Mouse (Mus musculus) stomach, postnatal 0 days (tissue): Measurements from ENCODE around the gene Opn1sw. TPM values are rescaled to one million over a fixed set of nuclear protein-coding genes. Genes with fewer than 3 reads are reported as not detected.

Experiments used
- ATAC-seq: fragments of 200-750 bp; cut with Nextera tagmentation; 2 replicates; pipeline ENCODE4 v1.8.0; 2017; ENCODE audit not compliant: low FRiP score, low TSS enrichment
- DNase-seq: peaks from one replicate; pipeline ENCODE4 v3.0.0-alpha.2; 2016; ENCODE audit warnings: low spot score
- H3K27ac ChIP-seq: fragments of 300-500 bp; sonication (generic); replicated peaks from 2 replicates; pipeline ENCODE4 v1.5.1; 2014; ENCODE audit warnings: mild to moderate bottlenecking, control low read depth
- H3K27me3 ChIP-seq: fragments of 300-500 bp; sonication (generic); 2 replicates; pipeline ENCODE4 v1.6.1; 2014; ENCODE audit warnings: low read length; ENCODE audit not compliant: control insufficient read depth, insufficient read depth
- H3K36me3 ChIP-seq: fragments of 300-500 bp; sonication (generic); 2 replicates; pipeline ENCODE4 v1.6.1; 2014; ENCODE audit warnings: low read length, mixed read lengths; ENCODE audit not compliant: control insufficient read depth, insufficient read depth
- H3K4me1 ChIP-seq: fragments of 300-500 bp; sonication (generic); replicated peaks from 2 replicates; pipeline ENCODE4 v1.6.1; 2014; ENCODE audit warnings: antibody characterized with exemption; ENCODE audit not compliant: control insufficient read depth, insufficient read depth
- H3K4me2 ChIP-seq: fragments of 300-500 bp; sonication (generic); replicated peaks from 2 replicates; pipeline ENCODE4 v1.6.1; 2014; ENCODE audit warnings: low read depth, mild to moderate bottlenecking, control low read depth, moderate library complexity
- H3K4me3 ChIP-seq: fragments of 300-500 bp; sonication (generic); 2 replicates; pipeline ENCODE4 v1.5.1; 2014; ENCODE audit warnings: low read depth, low read length, control low read depth
- H3K9ac ChIP-seq: fragments of 300-500 bp; sonication (generic); 2 replicates; pipeline ENCODE4 v1.6.1; 2014; ENCODE audit warnings: mild to moderate bottlenecking, low read length, control low read depth, mixed read lengths
- H3K9me3 ChIP-seq: fragments of 300-500 bp; sonication (generic); 2 replicates; pipeline ENCODE4 v1.6.1; 2016; ENCODE audit warnings: low read length; ENCODE audit not compliant: control insufficient read depth
- CTCF ChIP-seq: IDR thresholded peaks from 2 replicates; pipeline ENCODE4 v1.5.1; 2016; ENCODE audit warnings: antibody characterized with exemption, low read depth, mild to moderate bottlenecking, moderate library complexity
- EP300 ChIP-seq: optimal IDR thresholded peaks from 2 replicates; pipeline ENCODE3; 2016; ENCODE audit warnings: antibody characterized with exemption
- WGBS: fragments of 180-500 bp; shearing (Covaris S2); extraction: QIAGEN DNeasy Blood & Tissue Kit; methylation state at CpG from one replicate; pipeline ENCODE4 v1.1.7; 2014; 5-methylcytosine and 5-hydroxymethylcytosine counted together
- polyA plus RNA-seq: library from polyadenylated mRNA; unstranded; fragments of >200 nt; fragmentation: Nextera tagmentation; extraction: Ambion mirVana; gene quantifications from 2 replicates; pipeline ENCODE4 v1.2.1, GENCODE M21; 2015

Opn1sw gene
- polyA plus RNA-seq, 1 experiment from 2014 or later = 1.9 TPM

DNA sequence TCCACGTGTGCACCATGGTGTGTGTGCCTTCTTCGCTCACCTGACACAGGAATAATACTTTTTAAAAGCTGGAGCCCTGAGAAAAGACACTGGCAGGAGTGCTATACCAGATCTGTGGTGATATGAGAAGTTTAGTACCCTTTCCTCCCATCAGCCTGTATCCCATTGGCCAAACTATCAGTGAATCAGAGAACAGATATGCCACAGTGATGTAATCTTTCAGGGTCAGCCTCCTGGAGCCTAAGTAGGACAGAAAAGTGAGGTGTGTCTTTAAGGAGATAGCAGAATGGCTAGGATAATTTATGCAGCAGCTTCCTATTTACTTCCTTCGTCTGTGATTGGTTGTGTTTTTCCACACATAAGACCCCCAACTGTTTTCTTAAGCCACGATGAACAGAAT is 39.9 kb upstream of the Opn1sw start:
- Histone ChIP-seq H3K27ac (no peak overlapping the region), H3K27me3 (no peaks in the 10 kb centered on the region), H3K4me3 (no peak overlapping the region), H3K9ac (no peak overlapping the region), H3K9me3 (no peaks in the 10 kb centered on the region), H3K36me3 (no peaks in the 10 kb centered on the region), H3K4me1 (no peaks in the 10 kb centered on the region), H3K4me2 (no peak overlapping the region)
- DNase-seq = no peak
- no peak for ATAC-seq
- WGBS = 59% methylated on average over 4 of the region's 4 CpGs
- no peak for TF ChIP-seq EP300

DNA sequence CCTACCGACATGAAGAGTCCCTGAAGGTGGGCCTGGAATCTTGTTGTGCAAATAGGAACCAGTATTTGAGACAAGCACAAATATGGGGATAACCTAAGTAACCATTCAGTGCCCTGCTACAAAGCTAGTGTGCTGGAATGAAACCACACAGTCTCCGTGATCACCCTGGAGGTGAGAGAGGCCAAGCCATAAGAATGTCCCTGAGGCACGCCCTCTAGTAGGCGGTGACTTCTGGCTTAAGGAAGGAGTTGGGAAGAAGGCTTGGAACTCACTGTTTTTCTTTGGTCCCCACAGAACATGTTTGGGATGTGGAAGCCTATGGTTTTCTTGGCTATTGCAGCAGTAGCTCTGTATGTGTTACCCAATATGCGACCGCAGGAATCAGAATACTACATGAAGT is 38.1 kb upstream of the Opn1sw start:
- H3K9me3 ChIP-seq = no peaks in the 10 kb centered on the region
- WGBS = 59% methylated on average over 6 of the region's 6 CpGs
- H3K4me1 ChIP-seq = no peaks in the 10 kb centered on the region
- ATAC-seq = no peak
- H3K27me3 ChIP-seq = no peaks in the 10 kb centered on the region
- TF ChIP-seq EP300 = no peak
- TF ChIP-seq CTCF = no peak
- H3K4me3 ChIP-seq = no peak overlapping the region
- DNase-seq = no peak
- no peak overlapping the region for H3K4me2 ChIP-seq
- H3K27ac ChIP-seq = no peak overlapping the region
- H3K36me3 ChIP-seq = no peaks in the 10 kb centered on the region
- H3K9ac ChIP-seq = no peak overlapping the region

DNA sequence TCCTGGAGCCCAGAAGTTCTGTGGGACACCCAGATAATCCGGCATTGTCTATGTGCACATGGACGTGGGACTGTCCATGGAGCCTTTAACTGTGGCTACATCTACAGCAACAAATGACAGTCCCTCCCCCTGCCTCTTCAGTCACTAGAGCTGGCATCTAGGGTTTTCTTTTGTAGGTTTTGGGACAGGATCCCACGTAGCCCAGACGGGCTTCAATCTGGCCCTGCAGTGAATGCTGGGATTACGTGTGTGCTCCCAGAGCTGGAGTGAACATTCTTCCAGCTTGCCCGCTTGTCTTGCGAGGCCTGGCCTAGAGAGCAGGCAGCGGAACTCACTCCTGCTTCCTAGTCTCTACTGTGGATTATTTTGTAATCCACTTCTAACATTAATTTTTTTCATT is 36.9 kb upstream of the Opn1sw start:
- Histone ChIP-seq H3K4me3 (no peak overlapping the region), H3K36me3 (no peaks in the 10 kb centered on the region), H3K9me3 (no peaks in the 10 kb centered on the region), H3K4me1 (no peaks in the 10 kb centered on the region), H3K27ac (no peak overlapping the region), H3K27me3 (no peaks in the 10 kb centered on the region), H3K9ac (no peak overlapping the region), H3K4me2 (no peak overlapping the region)
- ATAC-seq (no peak), DNase-seq (no peak)
- 84% methylated on average over 8 of the region's 8 CpGs for WGBS
- no peak for TF ChIP-seq CTCF

DNA sequence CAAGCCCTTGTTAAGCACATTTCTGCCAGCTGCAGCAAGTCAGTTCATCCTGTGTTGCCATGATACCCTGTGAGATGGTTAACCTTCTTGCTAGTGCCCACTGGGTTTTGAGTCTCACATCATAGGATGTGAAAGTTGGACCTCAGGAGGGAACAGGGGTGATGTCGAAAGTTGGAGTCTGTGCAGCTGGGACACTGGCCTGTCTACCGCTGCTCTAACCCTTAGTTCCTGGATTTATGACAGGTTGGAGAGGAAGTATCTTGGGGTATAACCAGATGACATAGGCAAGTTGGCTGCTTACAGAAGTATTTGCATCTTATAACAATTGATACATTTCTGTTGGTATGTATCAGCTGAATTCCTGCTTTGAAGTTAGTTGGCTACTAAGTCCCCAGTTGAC is 32.3 kb upstream of the Opn1sw start:
- Histone ChIP-seq H3K36me3 (no peaks in the 10 kb centered on the region), H3K9me3 (no peaks in the 10 kb centered on the region), H3K4me2 (no peak overlapping the region), H3K27ac (no peak overlapping the region), H3K4me1 (no peaks in the 10 kb centered on the region), H3K4me3 (no peak overlapping the region), H3K9ac (no peak overlapping the region), H3K27me3 (no peaks in the 10 kb centered on the region)
- ATAC-seq (no peak), DNase-seq (no peak)
- TF ChIP-seq EP300 (no peak), CTCF (no peak)
- WGBS = 89% methylated on average over 2 of the region's 2 CpGs

DNA sequence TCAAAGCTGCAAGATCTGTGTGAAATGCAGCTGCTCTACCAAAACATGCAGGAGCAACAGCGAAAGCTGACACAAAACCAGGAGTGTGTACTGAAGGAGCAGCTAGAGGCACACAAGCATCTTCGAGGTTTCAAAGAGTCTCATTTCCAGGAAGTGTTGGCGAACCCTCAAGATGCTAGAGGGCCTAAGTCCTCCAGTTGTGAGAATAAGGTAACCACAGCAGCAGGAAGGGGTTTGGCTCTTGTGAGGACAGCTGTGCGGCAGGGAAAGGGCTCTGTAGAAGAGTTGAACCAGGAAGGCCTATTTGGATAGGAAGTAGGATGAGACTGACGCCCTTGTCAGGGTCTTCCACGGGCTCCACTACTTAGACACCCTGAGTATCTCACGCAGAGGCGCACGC is 27.2 kb upstream of the Opn1sw start:
- Histone ChIP-seq H3K4me2 (no peak overlapping the region), H3K9ac (no peak overlapping the region), H3K27me3 (no peaks in the 10 kb centered on the region), H3K27ac (no peak overlapping the region), H3K36me3 (no peaks in the 10 kb centered on the region; the same call in 1 of the 2 replicates), H3K9me3 (no peaks in the 10 kb centered on the region), H3K4me1 (no peaks in the 10 kb centered on the region), H3K4me3 (no peak overlapping the region)
- 77% methylated on average over 9 of the region's 9 CpGs for WGBS
- TF ChIP-seq CTCF (no peak), EP300 (no peak)
- DNase-seq (no peak), ATAC-seq (no peak)

DNA sequence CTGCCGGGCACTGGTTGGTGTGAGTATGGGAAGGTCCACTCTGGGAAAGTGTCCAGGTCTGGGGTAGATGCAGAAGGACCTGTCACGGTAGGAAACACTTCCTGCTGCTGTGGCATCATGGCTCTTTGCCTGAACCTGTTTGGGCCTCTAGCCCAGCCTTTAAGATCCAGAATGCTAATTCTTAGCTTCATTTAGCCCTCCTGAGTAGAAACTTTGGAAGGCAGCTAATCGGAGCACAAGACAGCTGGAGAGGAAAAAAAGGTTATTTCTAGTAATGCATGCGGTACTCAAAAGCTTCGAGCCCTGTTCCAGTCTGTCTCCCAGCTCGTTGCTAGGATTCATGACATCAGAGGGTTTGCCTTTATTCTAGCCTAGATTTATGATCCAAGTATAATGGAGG is 18.1 kb upstream of the Opn1sw start:
- H3K9me3 ChIP-seq = no peaks in the 10 kb centered on the region
- DNase-seq (no peak), ATAC-seq (no peak)
- no peak overlapping the region for H3K4me2 ChIP-seq
- 68% methylated on average over 6 of the region's 6 CpGs for WGBS
- H3K4me1 ChIP-seq = no peaks in the 10 kb centered on the region
- H3K27ac ChIP-seq = no peak overlapping the region
- H3K4me3 ChIP-seq = no peak overlapping the region
- H3K36me3 ChIP-seq = no peaks in the 10 kb centered on the region; the same call in 1 of the 2 replicates
- TF ChIP-seq CTCF (no peak), EP300 (no peak)
- no peak overlapping the region for H3K9ac ChIP-seq
- no peaks in the 10 kb centered on the region for H3K27me3 ChIP-seq
